Mouse (Mus musculus) olfactory bulb, adult 2 months (tissue): ENCODE results near the gene C1ql4. TPM values are rescaled to one million over a fixed set of nuclear protein-coding genes. Genes with fewer than 3 reads are reported as not detected.

ENCODE experiments used
- H3K27ac ChIP-seq: fragments of 200-500 bp; 2 replicates; pipeline ENCODE4 v1.5.1; 2012; ENCODE audit warnings: low read depth, low read length; ENCODE audit not compliant: insufficient read depth
- H3K4me1 ChIP-seq: fragments of 200-500 bp; 2 replicates; pipeline ENCODE4 v1.6.1; 2012; ENCODE audit warnings: low read length; ENCODE audit not compliant: control insufficient read depth, insufficient read depth
- H3K4me3 ChIP-seq: fragments of 200-500 bp; 2 replicates; pipeline ENCODE4 v1.5.1; 2012; ENCODE audit warnings: mild to moderate bottlenecking, low read depth, low read length, moderate library complexity; ENCODE audit not compliant: insufficient read depth
- CTCF ChIP-seq: fragments of 200-500 bp; IDR thresholded peaks from 2 replicates; pipeline ENCODE4 v1.5.1; 2012; ENCODE audit warnings: low read depth, mild to moderate bottlenecking, low read length, moderate library complexity; ENCODE audit not compliant: insufficient read depth
- POLR2A ChIP-seq: fragments of 200-500 bp; IDR thresholded peaks from 2 replicates; pipeline ENCODE4 v1.6.1; 2012; ENCODE audit warnings: mild to moderate bottlenecking, low read depth, low read length, moderate library complexity; ENCODE audit not compliant: insufficient read depth
- WGBS: fragments of 180-500 bp; shearing (Covaris S2); methylation state at CpG from one replicate; pipeline ENCODE4 v1.1.7; 2018; 5-methylcytosine and 5-hydroxymethylcytosine counted together
- polyA plus RNA-seq: library from polyadenylated mRNA; stranded (reverse); fragments of >200 nt; gene quantifications from 2 replicates; pipeline ENCODE4 v1.2.4, GENCODE M21; 2012; ENCODE audit warnings: low replicate concordance; ENCODE audit not compliant: missing spikeins, insufficient read depth, insufficient read length

C1ql4 gene
- polyA plus RNA-seq, 1 experiment: not detected

- H3K27ac ChIP-seq: no peak overlapping the region
- peaks cover 5% of the 10 kb centered on the region for H3K4me1 ChIP-seq
- no peak overlapping the region for H3K4me3 ChIP-seq
- 28% methylated on average over 11 of the region's 11 CpGs for WGBS
- TF ChIP-seq CTCF (no peak), POLR2A (no peak)
Measured at GRCm38 (mm10) chr15:99120814-99121213, 33.2 kb upstream of the C1ql4 start.

GRCm38 (mm10) chr15:99116539-99116938, 28.9 kb upstream of the C1ql4 start:
- TF ChIP-seq POLR2A: no peak
- no peak for TF ChIP-seq CTCF
- Histone ChIP-seq H3K4me3 (no peak overlapping the region), H3K27ac (no peak overlapping the region), H3K4me1 (peaks cover 9% of the 10 kb centered on the region)
- 70% methylated on average over 11 of the region's 11 CpGs for WGBS

- TF ChIP-seq CTCF: no peak
- TF ChIP-seq POLR2A: no peak
- WGBS: 95% methylated on average over 7 of the region's 7 CpGs
- Histone ChIP-seq H3K4me1 (peaks cover 4% of the 10 kb centered on the region; the same call in 1 of the 2 replicates), H3K4me3 (no peak overlapping the region), H3K27ac (no peak overlapping the region)
Measured at GRCm38 (mm10) chr15:99115065-99115423, 27.4 kb upstream of the C1ql4 start.

GRCm38 (mm10) chr15:99114312-99115064, 26.9 kb upstream of the C1ql4 start:
- no peak overlapping the region for H3K4me3 ChIP-seq
- H3K4me1 ChIP-seq: peaks cover 4% of the 10 kb centered on the region; the same call in 1 of the 2 replicates
- H3K27ac ChIP-seq: no peak overlapping the region
- 56% methylated on average over 13 of the region's 14 CpGs for WGBS
- no peak for TF ChIP-seq CTCF
- no peak for TF ChIP-seq POLR2A

GRCm38 (mm10) chr15:99113396-99113975, 25.9 kb upstream of the C1ql4 start:
- H3K4me3 ChIP-seq: no peak overlapping the region
- 8% methylated on average over 9 of the region's 9 CpGs for WGBS
- no peak overlapping the region for H3K27ac ChIP-seq

GRCm38 (mm10) chr15:99112843-99113395, 25.3 kb upstream of the C1ql4 start:
- Histone ChIP-seq H3K4me3 (no peak overlapping the region), H3K4me1 (peaks cover 4% of the 10 kb centered on the region; the same call in 1 of the 2 replicates), H3K27ac (no peak overlapping the region)
- 76% methylated on average over 11 of the region's 11 CpGs for WGBS
- TF ChIP-seq CTCF: no peak
- no peak for TF ChIP-seq POLR2A

More at GRCm38 (mm10) chr15:99113396-99113975, 25.9 kb upstream of the C1ql4 start:
- H3K4me1 ChIP-seq: peaks cover 4% of the 10 kb centered on the region; the same call in 1 of the 2 replicates
- no peak for TF ChIP-seq CTCF
- no peak for TF ChIP-seq POLR2A

- no peak overlapping the region for H3K27ac ChIP-seq
- TF ChIP-seq POLR2A (no peak), CTCF (no peak)
- no peak overlapping the region for H3K4me3 ChIP-seq
- peaks cover 4% of the 10 kb centered on the region; the same call in 1 of the 2 replicates for H3K4me1 ChIP-seq
- WGBS: 73% methylated on average over 4 of the region's 4 CpGs
Measured at GRCm38 (mm10) chr15:99111809-99112208, 24.2 kb upstream of the C1ql4 start.

GRCm38 (mm10) chr15:99111139-99111538, 23.5 kb upstream of the C1ql4 start:
- Histone ChIP-seq H3K4me1 (peaks cover 4% of the 10 kb centered on the region; the same call in 1 of the 2 replicates), H3K27ac (no peak overlapping the region), H3K4me3 (no peak overlapping the region)
- 92% methylated on average over 3 of the region's 3 CpGs for WGBS
- no peak for TF ChIP-seq CTCF
- no peak for TF ChIP-seq POLR2A

GRCm38 (mm10) chr15:99107866-99108265, 20.2 kb upstream of the C1ql4 start:
- no peak for TF ChIP-seq POLR2A
- no peak for TF ChIP-seq CTCF
- WGBS: 87% methylated on average over 3 of the region's 3 CpGs
- H3K4me1 ChIP-seq: no peaks in the 10 kb centered on the region

More at GRCm38 (mm10) chr15:99107866-99108265, 20.2 kb upstream of the C1ql4 start:
- no peak overlapping the region for H3K4me3 ChIP-seq
- no peak overlapping the region for H3K27ac ChIP-seq
